Mouse (Mus musculus) layer of hippocampus, adult 18-20 months (tissue): ENCODE data around the gene Bphl. TPM values are rescaled to one million over a fixed set of nuclear protein-coding genes. Genes with fewer than 3 reads are reported as not detected.

Experiments
- DNase-seq, 2 experiments: peaks; one replicate each; pipeline ENCODE4 v3.0.0; 2022; ENCODE audit warnings: low spot score in 2 of 2
- total RNA-seq, 2 experiments: library from RNA; stranded (reverse); gene quantifications; 2 replicates each; pipeline ENCODE4 v1.2.3; 2021

The Bphl gene
- total RNA-seq, 2 experiments from 2014 or later: 52.0 to 56.0 TPM

DNA sequence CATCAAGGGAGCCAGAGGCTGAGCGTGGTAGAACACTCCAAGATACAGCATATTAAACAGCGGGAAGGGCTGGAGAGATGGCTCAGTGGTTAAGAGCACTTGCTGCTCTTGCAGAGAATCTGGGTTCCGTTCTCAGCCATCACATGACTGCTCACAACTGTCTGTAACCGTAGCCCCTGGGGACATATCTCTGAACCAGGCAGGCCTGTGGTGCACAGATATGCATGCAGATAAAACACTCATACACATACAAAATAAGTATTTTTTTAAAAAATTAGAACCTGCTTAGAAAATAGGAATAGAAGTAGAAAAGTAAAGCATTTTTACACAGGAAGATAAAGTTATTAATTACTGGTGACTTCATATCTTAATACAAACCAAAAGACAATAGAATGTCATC is 81.4 kb downstream of the Bphl start:
- DNase-seq: no peak

DNA sequence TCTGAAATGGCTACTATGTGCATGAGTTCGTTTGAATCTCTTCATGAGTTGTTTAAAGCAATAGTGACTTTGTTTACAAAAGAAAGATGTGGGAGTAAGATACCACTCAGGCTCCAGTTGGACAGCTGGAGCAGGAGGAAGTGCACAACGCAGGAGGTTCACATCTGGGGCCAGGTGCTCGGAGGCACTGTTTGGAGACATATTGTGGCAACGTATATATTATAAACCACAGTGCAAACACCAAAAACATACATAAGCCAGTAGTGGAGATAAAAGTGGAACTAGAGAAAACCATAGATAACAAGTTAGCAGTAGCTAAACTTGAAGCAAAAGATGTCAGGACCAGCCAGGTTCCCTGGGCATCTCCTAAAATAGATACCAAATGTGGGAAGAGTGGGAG is 82.0 kb downstream of the Bphl start:
- DNase-seq: no peak

DNA sequence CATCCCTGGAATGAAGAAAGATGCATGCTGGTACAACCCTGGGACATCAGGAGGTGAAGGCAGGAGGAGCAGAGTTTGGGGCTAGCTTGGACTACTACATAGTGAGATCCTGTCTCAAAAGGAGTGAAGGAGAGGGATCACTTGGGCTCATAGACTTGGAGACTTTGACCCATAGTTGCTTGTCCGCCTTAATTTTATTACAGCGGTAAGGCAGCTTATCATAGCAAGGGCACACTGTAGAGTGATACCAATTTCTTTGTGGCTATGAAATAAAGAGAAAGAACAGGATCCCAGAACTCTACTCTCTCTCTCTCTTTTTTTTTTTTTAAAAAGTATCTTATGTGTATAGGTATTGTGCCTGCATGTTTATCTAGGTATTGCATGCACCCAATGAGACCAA is 83.1 kb downstream of the Bphl start:
- DNase-seq: no peak

Other genes with a start within 250 kb of the Bphl start
- not detected for gene Serpinb6e, start 194.2 kb upstream of the Bphl start, total RNA-seq
- under 1 TPM; 0.25 to 0.47 TPM for gene Serpinb6c, start 131.9 kb upstream of the Bphl start, total RNA-seq
- gene Nqo2, start 72.9 kb upstream of the Bphl start, total RNA-seq: 1 to 10 TPM; 6.9 to 8.6 TPM
- gene Ripk1, start 35.2 kb upstream of the Bphl start, total RNA-seq: 1 to 10 TPM; 6.2 to 6.6 TPM
- gene Serpinb6a, start 34.8 kb upstream of the Bphl start, total RNA-seq: 10 to 100 TPM; 40.4 to 51.1 TPM
- 100 to 1,000 TPM; 919 to 955 TPM for gene Tubb2a, start 40.4 kb downstream of the Bphl start, total RNA-seq
- gene Tubb2b, start 92.9 kb downstream of the Bphl start, total RNA-seq: 100 to 1,000 TPM; 192 to 215 TPM
- 10 to 100 TPM; 24.9 to 29.2 TPM for gene Psmg4, start 125.4 kb downstream of the Bphl start, total RNA-seq